Mouse (Mus musculus): Measurements from ENCODE around the gene Pink1.
"Not testable (repeated sequence)": the region's sequence is repeated elsewhere in the genome, so short reads cannot be mapped to it uniquely, and the experiment has no call there.

Gene Pink1

DNA sequence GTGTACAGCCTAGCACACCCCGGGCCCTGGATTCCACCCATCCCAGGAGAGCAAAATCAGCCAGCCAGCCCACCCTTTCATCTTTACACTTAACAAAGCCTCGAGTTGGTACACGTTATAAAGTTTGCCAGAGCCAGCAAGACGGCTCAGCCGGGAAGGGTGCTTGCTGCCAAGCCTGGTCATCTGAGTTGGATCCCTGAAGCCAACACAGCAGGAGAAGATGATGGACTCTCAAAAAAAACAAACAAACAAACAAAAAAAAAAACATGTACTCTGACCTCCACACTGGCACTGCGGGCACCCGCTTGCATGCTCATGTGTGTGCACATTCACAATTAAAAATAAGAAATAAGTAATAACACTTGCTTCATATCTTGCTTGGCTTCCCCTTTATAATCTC lies 15.9 kb upstream of the Pink1 start:
- no peak for DNase-seq (ENCODE audit: low spot score in 2 of 2)

DNA sequence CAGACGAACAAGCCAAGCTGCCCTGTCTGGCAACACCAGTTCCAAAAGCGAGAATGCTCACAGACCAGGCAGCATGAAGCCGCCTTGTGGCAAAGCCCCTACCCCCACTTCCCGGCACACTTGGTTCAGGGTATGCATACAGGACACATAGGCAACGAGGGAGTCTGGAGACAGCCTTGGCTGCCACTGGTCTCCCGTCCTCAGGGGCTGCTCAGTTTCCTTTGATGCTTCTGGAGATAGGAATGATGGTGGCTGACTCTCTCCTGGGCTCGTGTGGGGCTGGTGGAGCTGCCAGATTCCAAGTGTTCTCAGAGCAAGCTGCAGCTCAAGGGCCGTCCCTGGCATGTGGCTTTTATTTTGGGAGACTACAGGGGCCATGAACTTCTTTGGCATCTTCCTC lies 15.3 kb upstream of the Pink1 start:
- DNase-seq (ENCODE audit: low spot score in 2 of 2), result no peak

GRCm38 (mm10) chr4:138339963-138340362 lies 13.9 kb upstream of the Pink1 start:
- DNase-seq (ENCODE audit: low spot score in 2 of 2), result peak in 1 of 2 experiments; percentile 59

DNA sequence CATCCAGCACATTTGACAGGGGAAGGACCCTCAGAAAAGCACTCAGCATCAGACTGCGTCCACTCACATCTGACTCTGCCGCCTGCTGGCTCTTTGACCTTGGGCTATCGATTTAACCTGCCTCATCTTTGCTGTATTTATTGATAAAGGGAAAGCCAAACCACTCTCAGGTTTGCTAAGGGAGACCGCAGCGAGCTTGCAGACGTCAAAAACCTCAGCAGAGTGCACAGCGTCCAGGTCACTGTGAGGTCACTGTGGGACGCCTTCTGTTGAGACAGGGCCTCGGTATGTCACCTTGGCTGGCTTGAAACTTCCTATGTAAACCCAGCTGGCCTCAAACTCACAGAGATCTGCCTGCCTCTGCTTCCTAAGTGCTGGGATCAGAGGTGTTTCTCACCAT lies 11.2 kb upstream of the Pink1 start:
- DNase-seq (ENCODE audit: low spot score in 2 of 2), result no peak

DNA sequence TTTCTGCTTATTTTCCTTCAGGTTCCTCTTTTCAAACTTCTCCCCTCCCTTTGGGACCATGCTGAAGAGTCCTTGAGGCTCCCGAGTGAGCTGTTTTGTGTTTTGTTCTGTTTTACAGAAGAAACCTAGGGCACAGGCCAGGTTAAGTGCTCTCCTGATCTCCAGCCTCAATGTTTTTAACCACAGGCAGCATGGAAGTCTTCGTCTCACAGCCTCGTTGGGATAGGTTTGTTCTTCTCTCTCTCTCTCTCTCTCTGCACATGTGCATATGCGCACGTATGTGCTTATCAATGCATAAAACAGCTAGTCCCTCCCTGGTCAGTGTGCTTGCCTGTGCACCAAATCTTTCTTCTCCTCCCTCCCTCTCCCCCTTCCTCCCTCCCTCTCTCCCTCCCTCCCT lies 10.8 kb upstream of the Pink1 start:
- DNase-seq (ENCODE audit: low spot score in 2 of 2), result no peak

GRCm38 (mm10) chr4:138335648-138336047 lies 9.5 kb upstream of the Pink1 start:
- DNase-seq (ENCODE audit: low spot score in 2 of 2), result no peak

DNA sequence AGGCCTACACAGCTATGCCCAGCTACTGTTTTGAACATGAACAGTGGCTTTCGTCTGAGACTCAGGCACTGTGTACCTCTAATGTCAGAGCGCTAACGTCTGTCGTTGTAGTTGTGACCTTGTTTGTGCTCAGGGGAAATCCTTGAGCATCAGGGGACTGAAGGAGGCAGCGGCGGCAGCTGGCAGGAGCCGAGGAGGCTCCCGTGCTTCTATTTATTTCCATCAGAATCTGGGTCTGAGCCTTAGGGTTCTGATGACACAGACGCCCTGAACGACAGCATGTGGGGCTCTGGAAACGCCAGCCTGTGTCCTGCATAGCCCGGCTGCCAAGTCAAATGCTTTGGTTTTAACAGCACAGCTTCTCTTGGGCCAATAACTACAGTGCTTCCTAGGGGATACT lies 8.9 kb upstream of the Pink1 start:
- no peak for DNase-seq (ENCODE audit: low spot score in 2 of 2)

DNA sequence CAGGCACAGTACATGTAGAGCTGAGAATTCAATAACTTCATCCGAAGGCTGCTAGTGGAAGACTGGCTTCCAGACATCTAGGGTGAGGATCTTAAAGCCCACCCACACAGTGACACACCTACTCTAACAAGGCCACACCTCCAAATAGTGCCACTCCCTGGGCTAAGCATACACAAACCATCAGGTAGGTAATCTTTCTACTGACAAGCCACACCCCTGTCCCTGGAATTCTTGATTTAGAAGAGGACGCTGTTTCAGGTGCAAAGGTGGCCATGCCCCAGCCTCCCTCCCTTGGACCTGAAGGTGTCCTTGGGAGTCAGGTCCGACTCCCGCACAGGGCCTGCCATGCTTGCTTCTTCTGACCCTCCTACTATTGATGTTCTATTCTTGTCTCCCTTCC lies 7.0 kb upstream of the Pink1 start:
- no peak for DNase-seq (ENCODE audit: low spot score in 2 of 2)

- no peak for DNase-seq (ENCODE audit: low spot score in 2 of 2)
Observed at GRCm38 (mm10) chr4:138331647-138332046, 5.5 kb upstream of the Pink1 start.

GRCm38 (mm10) chr4:138330264-138330671 lies 4.2 kb upstream of the Pink1 start:
- no peak for DNase-seq (ENCODE audit: low spot score in 2 of 2)

GRCm38 (mm10) chr4:138327891-138328470 lies 1.9 kb upstream of the Pink1 start:
- no peak for DNase-seq (ENCODE audit: low spot score in 2 of 2)

DNA sequence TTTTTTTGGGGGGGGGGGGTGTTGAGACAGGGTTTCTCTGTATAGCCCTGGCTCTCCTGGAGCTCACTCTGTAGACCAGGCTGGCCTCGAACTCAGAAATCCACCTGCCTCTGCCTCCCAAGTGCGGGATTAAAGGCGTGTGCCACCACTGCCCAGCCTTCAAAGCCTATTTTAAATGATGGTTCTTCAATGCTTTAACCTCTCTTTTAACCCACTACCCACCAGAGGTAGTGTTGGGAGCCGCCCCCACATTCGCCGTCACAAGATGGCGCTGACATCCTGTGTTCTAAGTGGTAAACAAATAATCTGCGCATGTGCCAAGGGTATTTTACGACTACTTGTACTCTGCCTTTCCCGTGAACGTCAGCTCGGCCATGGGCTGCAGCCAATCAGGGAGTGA lies 1.0 kb upstream of the Pink1 start:
- DNase-seq (ENCODE audit: low spot score in 2 of 2), result not testable (repeated sequence)

- DNase-seq (ENCODE audit: low spot score in 2 of 2), result peak; percentile 69 to 87
Observed at GRCm38 (mm10) chr4:138325466-138326076, 536 bp downstream of the Pink1 start.

DNA sequence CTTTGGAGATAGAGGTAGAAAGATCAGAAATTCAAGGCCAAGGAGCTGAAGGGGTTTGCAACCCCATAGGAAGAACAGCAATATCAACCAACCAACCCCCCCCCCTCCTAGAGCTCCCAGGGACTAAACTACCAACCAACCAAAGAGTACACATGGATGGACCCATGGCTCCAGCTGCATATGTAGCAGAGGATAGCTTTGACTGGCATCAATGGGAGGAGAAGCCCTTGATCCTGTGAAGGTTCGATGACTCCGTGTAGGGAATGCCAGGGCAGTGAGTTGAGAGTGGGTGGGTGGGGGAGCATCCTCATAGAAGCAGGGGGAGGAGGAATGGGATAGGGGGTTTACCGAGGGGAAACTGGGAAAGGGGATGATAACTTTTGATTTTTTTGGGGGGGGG lies 1.7 kb downstream of the Pink1 start:
- no peak for DNase-seq (ENCODE audit: low spot score in 2 of 2)

- no peak for DNase-seq (ENCODE audit: low spot score in 2 of 2)
Observed at GRCm38 (mm10) chr4:138323753-138324152, 2.4 kb downstream of the Pink1 start.

DNA sequence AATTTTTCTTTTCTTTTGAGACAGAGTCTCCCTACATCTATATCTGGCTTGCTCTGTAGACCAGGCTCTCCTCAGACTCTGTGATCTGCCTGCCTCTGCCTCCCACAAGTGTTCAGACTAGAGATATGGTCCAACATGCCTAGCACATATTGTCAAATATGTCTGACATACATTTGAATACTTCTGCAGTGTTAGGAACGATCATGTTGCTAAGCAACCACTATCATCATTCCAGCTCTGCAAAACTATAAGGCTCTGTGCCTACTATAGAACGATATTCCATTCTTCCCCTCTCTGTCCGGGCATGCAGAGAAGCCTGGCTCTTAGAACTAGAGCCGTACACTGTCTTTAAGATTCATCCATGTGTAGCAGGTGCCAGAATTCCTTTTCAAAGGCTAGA lies 3.4 kb downstream of the Pink1 start:
- DNase-seq (ENCODE audit: low spot score in 2 of 2), result no peak

DNA sequence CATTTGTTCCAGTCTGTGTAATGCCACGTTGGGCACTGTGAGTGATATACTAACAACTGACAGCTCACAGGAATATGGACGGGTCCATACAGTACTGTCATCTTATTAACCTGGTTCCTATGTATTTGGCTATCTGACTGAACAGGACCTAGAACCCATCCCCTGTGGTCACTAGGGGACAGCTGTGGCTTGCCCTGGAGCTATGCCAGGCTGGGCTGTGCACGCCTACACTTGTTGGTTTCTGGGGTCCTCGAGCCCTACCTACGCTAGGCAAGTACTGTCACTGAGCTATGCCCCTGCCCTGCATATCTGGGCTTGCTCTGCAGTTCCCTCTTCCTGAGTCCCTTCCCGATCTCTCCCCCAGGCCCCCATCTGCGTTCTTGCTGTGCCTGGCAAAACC lies 4.6 kb downstream of the Pink1 start:
- no peak for DNase-seq (ENCODE audit: low spot score in 2 of 2)

DNA sequence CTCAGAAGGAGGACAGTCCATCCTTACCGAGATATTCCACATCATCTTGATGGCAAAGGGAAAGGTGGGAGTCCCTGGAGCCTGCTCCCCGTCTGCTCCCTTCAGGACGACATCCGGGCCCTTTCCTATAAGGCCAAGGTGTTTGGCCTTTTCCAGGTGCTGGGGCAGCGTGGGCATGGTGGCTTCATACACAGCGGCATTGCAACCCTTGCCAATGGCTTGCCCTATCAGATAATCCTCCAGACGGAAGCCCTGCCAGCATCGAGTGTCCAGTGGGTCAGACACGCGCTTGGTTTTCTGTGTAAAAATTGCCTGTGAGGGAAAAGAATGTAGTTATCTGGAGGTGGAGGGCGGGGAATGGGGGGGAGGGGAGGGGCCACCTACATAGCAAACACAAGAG lies 5.4 kb downstream of the Pink1 start:
- no peak for DNase-seq (ENCODE audit: low spot score in 2 of 2)

- DNase-seq (ENCODE audit: low spot score in 2 of 2), result peak; percentile 71 to 89
Observed at GRCm38 (mm10) chr4:138319508-138319907, 6.6 kb downstream of the Pink1 start.

GRCm38 (mm10) chr4:138318509-138319266 lies 7.4 kb downstream of the Pink1 start:
- peak in 1 of 2 experiments; percentile 69 for DNase-seq (ENCODE audit: low spot score in 2 of 2)

GRCm38 (mm10) chr4:138316369-138316768 lies 9.7 kb downstream of the Pink1 start:
- DNase-seq (ENCODE audit: low spot score in 2 of 2), result no peak

- no peak for DNase-seq (ENCODE audit: low spot score in 2 of 2)
Observed at GRCm38 (mm10) chr4:138315781-138316180, 10.3 kb downstream of the Pink1 start.

DNA sequence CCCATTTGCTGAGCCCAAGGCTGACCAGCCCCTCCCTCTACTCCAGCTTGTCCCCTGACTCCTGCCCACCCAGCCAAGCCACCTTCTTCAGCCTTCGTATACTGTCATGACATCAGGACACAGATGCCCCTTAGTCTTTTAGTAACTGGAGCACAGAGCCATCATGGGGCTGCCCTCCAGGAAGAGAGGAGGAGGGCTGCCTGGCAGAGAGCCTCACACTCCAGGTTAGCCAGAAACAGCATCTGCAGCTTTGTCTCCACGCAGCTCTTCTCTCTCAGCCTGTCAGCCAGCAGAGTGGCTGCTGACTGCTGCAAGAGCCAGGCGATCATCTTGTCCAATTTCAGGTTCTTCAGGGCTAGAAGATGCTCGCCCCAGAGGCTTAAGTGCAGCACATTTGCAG lies 12.3 kb downstream of the Pink1 start:
- no peak for DNase-seq (ENCODE audit: low spot score in 2 of 2)
